Mouse (Mus musculus) myocyte (in vitro differentiated cells): ENCODE data around the gene Lpin2.

Source experiments
- MAX ChIP-seq: IDR thresholded peaks from one replicate; pipeline ENCODE4 v1.6.1; 2011; ENCODE audit warnings: low read depth, mild to moderate bottlenecking, control low read depth
- MYOD1 ChIP-seq, 3 experiments: IDR thresholded peaks; one replicate each; pipeline ENCODE4 v1.6.1; 2011; ENCODE audit warnings: control low read depth in 2 of 3, low read depth in 2 of 3, mild to moderate bottlenecking in 2 of 3, moderate library complexity in 1 of 3; ENCODE audit not compliant: insufficient read length in 2 of 3, control insufficient read depth in 1 of 3
- POLR2A ChIP-seq: IDR thresholded peaks from one replicate; pipeline ENCODE4 v1.6.1; 2011; ENCODE audit warnings: low read depth, mild to moderate bottlenecking, control low read depth, moderate library complexity; ENCODE audit not compliant: insufficient read length
- POLR2AphosphoS2 ChIP-seq: IDR thresholded peaks from one replicate; pipeline ENCODE4 v1.6.1; 2011; ENCODE audit warnings: low read depth, control low read depth; ENCODE audit not compliant: insufficient read length
- SRF ChIP-seq: IDR thresholded peaks from one replicate; pipeline ENCODE4 v1.6.1; 2011; ENCODE audit warnings: low read depth; ENCODE audit not compliant: control insufficient read depth, insufficient read length

GRCm38 (mm10) chr17:71209936-71210335 is 27.6 kb downstream of the Lpin2 start:
- TF ChIP-seq MYOD1 (IDR thresholded peaks at IDR 0.05; ENCODE audit: control insufficient read depth in 1 of 3, insufficient read length in 2 of 3, low read depth in 2 of 3) (no peak), POLR2A (no peak), MAX (no peak), SRF (no peak), POLR2AphosphoS2 (no peak)
